Mouse (Mus musculus) cortical plate, adult 2 months (tissue): ENCODE measurements at regions not wholly inside any gene's neighbourhood (a gene's known extent, or its start where the extent isn't known, plus 50 kb on each side); places are given as distances from the start of the nearest gene placed in this dataset.

Source experiments
- H3K27ac ChIP-seq: fragments of 200-500 bp; 2 replicates; pipeline ENCODE4 v1.5.1; 2012; ENCODE audit warnings: low read length, control low read depth, inconsistent platforms; ENCODE audit not compliant: insufficient read depth
- H3K4me1 ChIP-seq: fragments of 200-500 bp; 2 replicates; pipeline ENCODE4 v1.6.1; 2011; ENCODE audit warnings: low read length; ENCODE audit not compliant: control insufficient read depth, insufficient read depth
- H3K4me3 ChIP-seq: fragments of 200-500 bp; 2 replicates; pipeline ENCODE4 v1.5.1; 2011; ENCODE audit warnings: mild to moderate bottlenecking, low read length, control low read depth; ENCODE audit not compliant: insufficient read depth
- CTCF ChIP-seq: fragments of 200-500 bp; IDR thresholded peaks from 2 replicates; pipeline ENCODE4 v1.5.1; 2011; ENCODE audit warnings: mild to moderate bottlenecking, control low read depth, low read length; ENCODE audit not compliant: insufficient read depth; ENCODE audit errors: extremely low read depth
- POLR2A ChIP-seq: fragments of 200-500 bp; IDR thresholded peaks from 2 replicates; pipeline ENCODE4 v1.6.1; 2011; ENCODE audit warnings: mild to moderate bottlenecking, low read length, control low read depth; ENCODE audit not compliant: insufficient read depth; ENCODE audit errors: extremely low read depth

- TF ChIP-seq CTCF = no peak
- no peak for TF ChIP-seq POLR2A
- no peak overlapping the region for H3K4me3 ChIP-seq
- H3K4me1 ChIP-seq = no peaks in the 10 kb centered on the region
- no peak overlapping the region for H3K27ac ChIP-seq
Measured at GRCm38 (mm10) chr12:16424526-16424925, 186.2 kb downstream of the Lpin1 start.

DNA sequence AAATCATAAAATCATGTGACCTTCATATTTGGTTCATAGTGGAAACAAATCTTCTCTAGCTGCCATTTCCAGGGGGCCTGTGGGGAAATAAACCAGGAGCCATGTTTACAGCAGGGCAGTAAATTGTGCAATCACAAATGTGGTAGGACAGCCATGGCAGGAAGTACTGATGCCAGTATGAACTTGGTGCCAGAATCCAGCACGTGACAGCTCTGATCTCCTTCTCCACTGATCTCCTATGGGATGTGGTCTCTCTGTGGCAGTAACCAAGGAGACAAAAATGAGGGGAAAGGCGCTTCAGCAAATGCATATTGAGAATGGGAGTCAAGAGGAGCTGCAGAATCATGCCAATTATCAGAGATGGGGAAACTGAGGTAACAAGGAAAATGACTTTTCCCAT, 215.0 kb downstream of the Lpin1 start:
- Histone ChIP-seq H3K4me1 (peaks cover 4% of the 10 kb centered on the region), H3K27ac (no peak overlapping the region), H3K4me3 (no peak overlapping the region)
- no peak for TF ChIP-seq POLR2A
- no peak for TF ChIP-seq CTCF

GRCm38 (mm10) chr12:16392851-16393250, 217.9 kb downstream of the Lpin1 start:
- no peak overlapping the region for H3K4me3 ChIP-seq
- no peak overlapping the region for H3K27ac ChIP-seq
- H3K4me1 ChIP-seq = peaks cover 4% of the 10 kb centered on the region
- TF ChIP-seq CTCF = no peak
- no peak for TF ChIP-seq POLR2A

GRCm38 (mm10) chr12:16391630-16392269, 219.0 kb downstream of the Lpin1 start:
- H3K4me1 ChIP-seq = peaks cover 4% of the 10 kb centered on the region
- no peak overlapping the region for H3K27ac ChIP-seq
- H3K4me3 ChIP-seq = no peak overlapping the region
- TF ChIP-seq POLR2A (no peak), CTCF (no peak)

DNA sequence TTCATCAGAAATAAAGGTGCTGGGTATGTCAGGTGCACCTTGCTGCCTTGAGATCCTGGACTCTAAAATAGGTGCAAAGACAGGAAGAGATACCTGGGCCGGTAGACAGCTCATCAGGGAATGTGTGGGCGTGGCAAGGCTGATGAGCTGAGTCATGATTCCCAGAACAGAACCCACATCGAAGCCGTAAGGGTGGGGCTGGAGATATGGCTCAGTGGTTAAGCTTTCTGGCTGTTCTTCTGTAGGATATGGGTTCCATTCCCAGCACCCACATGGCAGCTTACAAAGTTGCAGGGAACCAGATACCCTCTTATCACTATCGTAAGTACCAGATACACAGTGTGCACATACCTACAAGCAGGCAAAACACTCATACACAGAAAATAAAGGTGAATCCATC, 219.6 kb downstream of the Lpin1 start:
- no peak for TF ChIP-seq CTCF
- no peak for TF ChIP-seq POLR2A
- Histone ChIP-seq H3K27ac (no peak overlapping the region), H3K4me3 (no peak overlapping the region), H3K4me1 (peaks cover 4% of the 10 kb centered on the region)

DNA sequence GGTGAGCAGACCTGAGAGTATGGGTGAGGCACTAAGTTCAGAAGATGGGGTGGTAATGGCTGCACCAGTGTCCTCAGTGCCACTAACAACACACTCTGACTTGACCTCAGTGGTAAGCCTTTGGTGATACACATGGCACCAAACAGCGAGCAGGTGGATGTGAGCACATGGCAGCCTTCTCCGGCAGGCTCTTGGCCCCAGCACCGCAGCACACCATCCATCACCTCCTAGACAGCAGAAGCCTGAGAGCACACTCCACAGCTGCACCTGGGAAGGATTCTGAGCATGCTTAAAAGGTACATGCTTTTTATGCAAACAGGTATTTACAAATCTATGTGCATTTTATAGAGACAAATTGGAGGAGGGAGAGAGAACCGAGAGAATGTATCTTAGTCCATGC, 223.7 kb downstream of the Lpin1 start:
- H3K27ac ChIP-seq = no peak overlapping the region
- H3K4me1 ChIP-seq = peaks cover 3% of the 10 kb centered on the region
- H3K4me3 ChIP-seq = no peak overlapping the region
- TF ChIP-seq CTCF (no peak), POLR2A (no peak)

DNA sequence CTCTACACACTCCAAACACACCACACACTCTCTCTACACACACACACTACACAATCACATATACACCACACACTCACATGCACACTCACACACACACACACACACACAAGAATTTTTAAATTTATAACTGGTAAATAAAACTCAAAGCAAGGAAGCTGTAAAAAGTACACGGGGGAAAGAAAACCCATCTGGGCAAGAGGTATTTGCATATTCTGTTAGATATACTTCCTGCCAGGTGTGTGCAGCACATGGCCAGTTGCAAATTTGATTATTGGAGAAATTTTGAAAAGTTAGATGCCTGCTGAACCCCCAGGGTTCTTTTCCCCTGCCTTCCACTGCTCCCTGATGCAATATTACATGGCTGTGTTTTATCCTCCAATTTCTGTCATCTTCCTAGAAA, 226.4 kb downstream of the Lpin1 start:
- TF ChIP-seq POLR2A (no peak), CTCF (no peak)
- no peaks in the 10 kb centered on the region; the same call in 1 of the 2 replicates for H3K4me1 ChIP-seq
- no peak overlapping the region for H3K4me3 ChIP-seq
- H3K27ac ChIP-seq = no peak overlapping the region

DNA sequence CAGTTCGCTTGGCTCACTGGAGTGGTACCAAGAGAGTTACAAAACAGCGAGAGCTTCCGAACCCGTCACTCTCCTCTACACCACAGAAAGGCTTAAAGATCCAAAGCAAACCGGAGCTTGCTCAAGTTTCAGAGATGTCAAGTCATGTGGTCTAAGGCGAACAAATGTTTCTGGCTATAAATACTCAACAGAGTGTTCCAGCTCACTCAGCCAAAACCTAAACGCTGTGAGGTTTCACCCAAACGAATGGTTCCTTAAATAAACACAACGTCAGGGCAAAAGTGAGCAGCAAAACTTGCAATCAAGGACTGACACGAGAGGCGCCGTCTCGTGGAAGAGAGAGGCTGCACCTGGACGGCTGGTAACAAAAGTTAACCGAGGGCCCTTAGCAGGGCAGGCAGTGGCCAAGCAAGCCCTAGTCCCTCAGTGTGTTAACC, 227.2 kb downstream of the Lpin1 start:
- no peak for TF ChIP-seq CTCF
- TF ChIP-seq POLR2A = no peak
- no peaks in the 10 kb centered on the region for H3K4me1 ChIP-seq
- no peak overlapping the region for H3K27ac ChIP-seq

GRCm38 (mm10) chr12:16382417-16382988, 228.3 kb downstream of the Lpin1 start:
- Histone ChIP-seq H3K4me1 (no peaks in the 10 kb centered on the region), H3K4me3 (no peak overlapping the region), H3K27ac (no peak overlapping the region)
- TF ChIP-seq CTCF (no peak), POLR2A (no peak)

More for the DNA sequence above, 227.2 kb downstream of the Lpin1 start:
- H3K4me3 ChIP-seq = no peak overlapping the region

GRCm38 (mm10) chr12:16381026-16381425, 229.7 kb downstream of the Lpin1 start:
- no peaks in the 10 kb centered on the region for H3K4me1 ChIP-seq
- TF ChIP-seq POLR2A (no peak), CTCF (no peak)
- no peak overlapping the region for H3K27ac ChIP-seq
- no peak overlapping the region for H3K4me3 ChIP-seq
